9 mouse cellular contexts compared by ENCODE assay signal in the genomic region with DNA sequence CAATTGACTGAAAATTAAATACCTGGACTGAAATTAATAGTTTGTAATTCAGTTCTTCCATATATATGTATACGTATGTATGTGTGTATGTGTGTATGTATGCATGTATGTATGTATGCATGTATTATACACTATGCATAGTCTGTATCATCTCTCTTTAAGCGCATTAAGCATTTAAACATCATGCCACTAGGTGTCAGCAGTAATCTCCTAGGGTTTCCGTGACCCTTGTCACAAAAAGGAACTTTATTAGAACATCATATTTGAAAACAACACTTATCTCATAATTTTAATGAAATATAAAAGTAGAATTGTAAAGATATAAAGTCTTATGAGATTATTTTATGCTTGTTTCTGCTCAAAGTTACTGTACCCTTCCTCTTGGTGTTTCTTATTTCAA.
DNase-seq lines count a peak whose midpoint lies in the region; ATAC-seq and TF ChIP-seq lines count a peak whose summit lies in the region.
"Had no signal": no experiment of that assay in that cellular context is flagged by ENCODE, and none has a peak within 500 bp of the region (broad histone marks: within the 10 kb centered on the region; RNA-seq: fewer than 3 reads in every experiment).

No protein-coding gene starts in this region.

- H3K9me3 ChIP-seq in forebrain, embryonic 16.5 days (ENCODE audit: control insufficient read depth, low read length): no peaks in the 10 kb centered on the region
- H3K9me3 ChIP-seq in intestine, embryonic 15.5 days: no peaks in the 10 kb centered on the region
- H3K9me3 ChIP-seq: lung, embryonic 15.5 days had no signal

- TF ChIP-seq POLR2A in thymus, adult 2 months (IDR thresholded peaks at IDR 0.05; ENCODE audit: control insufficient read depth, extremely low read depth, insufficient read depth, low read length, poor library complexity): no peak

- TF ChIP-seq CTCF in thymus, adult 2 months (IDR thresholded peaks at IDR 0.05; ENCODE audit: borderline replicate concordance, control insufficient read depth, extremely low read depth, insufficient read depth, low read length, poor library complexity): no peak

- no peaks in the 10 kb centered on the region for H3K36me3 ChIP-seq in thymus, adult 2 months (ENCODE audit: control insufficient read depth, insufficient read depth, low read length)
- H3K36me3 ChIP-seq in forebrain, embryonic 16.5 days (ENCODE audit: control insufficient read depth, insufficient read depth): no peaks in the 10 kb centered on the region
- no peaks in the 10 kb centered on the region for H3K36me3 ChIP-seq in intestine, embryonic 15.5 days
- H3K36me3 ChIP-seq: lung, embryonic 15.5 days had no signal

- ATAC-seq in forebrain, embryonic 16.5 days: peak; percentile 59; the same call in 1 of the 2 replicates
- no peak for ATAC-seq in intestine, embryonic 15.5 days

- DNase-seq in heart, postnatal 4 days: peak; percentile 9
- DNase-seq in heart, adult 9 months (ENCODE audit: low spot score in 2 of 2): no peak
- DNase-seq in thymus, adult 2 months: peak; percentile 30
- no peak for DNase-seq in thymus, postnatal 25 days
- no peak for DNase-seq in frontal cortex, postnatal 10 days (ENCODE audit: low spot score in 2 of 2)
- DNase-seq in layer of hippocampus, adult 8-10 months (ENCODE audit: low spot score in 2 of 2): no peak

- no peaks in the 10 kb centered on the region for H3K27me3 ChIP-seq in thymus, adult 2 months (ENCODE audit: control insufficient read depth, insufficient read depth, low read length)
- H3K27me3 ChIP-seq in forebrain, embryonic 16.5 days (replicated peaks; ENCODE audit: control insufficient read depth, insufficient read depth, low read length): no peaks in the 10 kb centered on the region
- H3K27me3 ChIP-seq in intestine, embryonic 15.5 days (replicated peaks): no peaks in the 10 kb centered on the region
- H3K27me3 ChIP-seq: lung, embryonic 15.5 days had no signal

- H3K27ac ChIP-seq in thymus, adult 2 months (ENCODE audit: control insufficient read depth, insufficient read depth, low read length): no peak overlapping the region
- no peak overlapping the region for H3K27ac ChIP-seq in forebrain, embryonic 16.5 days (ENCODE audit: low read length)
- no peak overlapping the region for H3K27ac ChIP-seq in intestine, embryonic 15.5 days
- H3K27ac ChIP-seq: lung, embryonic 15.5 days had no signal

- 44% methylated on average over 3 of the region's 3 CpGs for WGBS in thymus, adult 2 months
- 34% methylated on average over 3 of the region's 3 CpGs for whole genome bisulfite sequencing in forebrain, embryonic 16.5 days
- 35% methylated on average over 3 of the region's 3 CpGs for WGBS in intestine, embryonic 15.5 days

- H3K4me3 ChIP-seq in thymus, adult 2 months (ENCODE audit: control insufficient read depth, insufficient read depth, low read length): no peak overlapping the region
- no peak overlapping the region for H3K4me3 ChIP-seq in forebrain, embryonic 16.5 days (replicated peaks; ENCODE audit: low read length)
- H3K4me3 ChIP-seq in intestine, embryonic 15.5 days (replicated peaks): no peak overlapping the region
- H3K4me3 ChIP-seq: lung, embryonic 15.5 days had no signal

- H3K9ac ChIP-seq in forebrain, embryonic 16.5 days (replicated peaks; ENCODE audit: low read depth, low read length): no peak overlapping the region
- H3K9ac ChIP-seq in intestine, embryonic 15.5 days: no peak overlapping the region
- H3K9ac ChIP-seq: lung, embryonic 15.5 days had no signal

- no peaks in the 10 kb centered on the region for H3K4me1 ChIP-seq in thymus, adult 2 months (replicated peaks; ENCODE audit: control insufficient read depth, insufficient read depth, low read length)
- no peaks in the 10 kb centered on the region for H3K4me1 ChIP-seq in forebrain, embryonic 16.5 days (replicated peaks; ENCODE audit: control insufficient read depth, insufficient read depth, low read length)
- H3K4me1 ChIP-seq in intestine, embryonic 15.5 days (replicated peaks): no peaks in the 10 kb centered on the region
- H3K4me1 ChIP-seq: lung, embryonic 15.5 days had no signal

- no peak overlapping the region for H3K4me2 ChIP-seq in forebrain, embryonic 16.5 days (ENCODE audit: low read length)
- H3K4me2 ChIP-seq in intestine, embryonic 15.5 days (replicated peaks): no peak overlapping the region
- H3K4me2 ChIP-seq: lung, embryonic 15.5 days had no signal

Comparison
In these comparisons a context has a peak if more than half of its experiments do, and no peak if none do; other contexts are left out.
1. DNase-seq: peak in heart, postnatal 4 days (single experiment) and thymus, adult 2 months (single experiment); none in heart, adult 9 months (0 of 2), thymus, postnatal 25 days (single experiment), frontal cortex, postnatal 10 days (0 of 2) and layer of hippocampus, adult 8-10 months (0 of 2).